Mouse (Mus musculus): ENCODE measurements around the gene Mrps33.

Mrps33 gene

DNA sequence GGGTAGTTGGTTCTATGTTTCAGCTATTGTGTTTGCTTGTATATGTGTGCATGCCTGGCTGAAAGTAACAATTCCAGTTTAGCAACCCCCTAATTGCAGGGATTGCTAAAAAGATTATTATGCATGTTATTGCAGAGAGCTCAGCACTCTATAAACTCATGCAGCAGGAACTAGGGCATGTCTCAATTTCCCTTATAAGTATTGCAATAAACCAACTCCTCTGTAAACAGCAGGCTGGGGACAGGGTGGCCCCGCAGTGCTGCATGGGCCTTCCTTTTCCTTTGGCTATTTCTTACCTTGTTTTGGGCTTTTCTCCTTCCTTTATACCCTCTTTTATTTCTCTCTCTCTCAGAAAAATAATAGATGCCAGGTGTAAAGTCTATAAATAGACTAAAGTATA is 32.3 kb downstream of the Mrps33 start:
- 86% methylated on average over 1 of the region's 1 CpGs for WGBS

DNA sequence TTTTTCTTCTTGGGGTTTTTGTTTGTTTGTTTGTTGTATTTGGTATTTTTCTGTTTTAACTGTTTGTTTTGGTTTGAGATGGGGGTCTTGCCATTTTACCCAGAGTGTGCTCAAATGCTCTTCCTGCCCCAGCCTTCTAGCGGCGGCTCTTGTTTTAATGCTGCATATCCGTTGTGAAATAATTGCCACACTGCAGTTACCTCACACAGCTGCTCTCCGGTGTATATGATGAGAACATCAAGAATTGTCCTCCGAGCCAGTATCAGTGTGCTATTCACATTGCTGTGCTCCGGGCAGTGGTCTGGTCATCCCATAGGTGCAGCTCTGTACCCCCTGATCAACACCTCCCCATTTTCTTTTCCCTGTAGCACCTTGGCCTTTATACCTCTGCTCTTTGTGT is 34.5 kb downstream of the Mrps33 start:
- 88% methylated on average over 6 of the region's 6 CpGs for WGBS

DNA sequence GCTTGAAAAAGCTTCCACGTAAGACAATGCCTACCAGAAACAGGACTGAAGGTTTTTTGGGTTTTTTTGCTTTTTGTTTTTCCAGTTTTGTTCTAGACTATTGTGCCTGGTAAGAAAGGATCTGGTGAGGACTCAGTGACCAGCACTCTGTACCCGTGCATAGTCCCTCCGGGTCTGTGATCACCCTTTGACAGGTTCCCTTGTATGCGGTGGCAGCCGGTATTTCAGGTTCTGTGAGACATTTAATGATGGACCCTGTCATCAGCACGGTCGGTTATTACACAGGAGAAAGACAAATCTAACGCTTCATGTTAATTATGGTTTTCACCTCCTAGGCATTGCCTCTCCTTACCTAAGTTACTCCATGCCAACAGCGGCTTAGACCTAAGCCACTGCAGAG is 35.8 kb downstream of the Mrps33 start:
- WGBS: 91% methylated on average over 9 of the region's 9 CpGs

DNA sequence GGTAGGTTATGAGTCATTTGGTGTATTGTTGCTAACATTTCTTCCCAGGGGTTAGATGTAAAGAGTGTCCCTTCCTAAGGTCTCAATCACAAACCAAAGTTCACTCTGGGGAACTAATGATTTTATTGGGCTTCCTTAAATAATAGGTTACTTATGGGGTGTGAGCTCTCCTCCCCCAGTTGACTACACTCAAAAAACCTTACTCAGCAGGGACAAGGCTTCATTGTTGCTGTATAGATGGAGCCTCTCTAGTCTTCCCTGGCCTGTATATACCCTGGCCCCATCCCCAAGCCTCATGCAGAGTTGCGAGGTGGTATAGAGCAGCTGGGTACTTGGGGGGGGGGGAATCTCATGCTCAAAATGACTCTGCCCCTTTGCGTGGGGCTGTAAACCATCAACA is 53.6 kb downstream of the Mrps33 start:
- WGBS: 92% methylated on average over 2 of the region's 2 CpGs
